Mouse (Mus musculus): Measurements from ENCODE around the gene Vmn2r82. TPM values are rescaled to one million over a fixed set of nuclear protein-coding genes. Genes with fewer than 3 reads are reported as not detected.

The Vmn2r82 gene
- polyA plus RNA-seq, 1 experiment from 2014 or later, result not detected

Other genes with a start within 250 kb of the Vmn2r82 start
- not detected in 2 replicates for gene Vmn2r80, start 207.8 kb upstream of the Vmn2r82 start, polyA plus RNA-seq (2015; fragmentation: Nextera tagmentation; extraction: Ambion mirVana)
- not detected in 2 replicates for gene Vmn2r81, start 108.8 kb upstream of the Vmn2r82 start, polyA plus RNA-seq (2015; fragmentation: Nextera tagmentation; extraction: Ambion mirVana)
- not detected in 2 replicates for gene Vmn2r83, start 112.2 kb downstream of the Vmn2r82 start, polyA plus RNA-seq (2015; fragmentation: Nextera tagmentation; extraction: Ambion mirVana)
- gene Plpp2, start 177.3 kb downstream of the Vmn2r82 start, polyA plus RNA-seq (2015; fragmentation: Nextera tagmentation; extraction: Ambion mirVana), result 69.9 and 88.4 TPM in 2 replicates
- 40.7 and 46.8 TPM in 2 replicates for gene Mier2, start 198.7 kb downstream of the Vmn2r82 start, polyA plus RNA-seq (2015; fragmentation: Nextera tagmentation; extraction: Ambion mirVana)
- not detected in 2 replicates for gene Theg, start 230.8 kb downstream of the Vmn2r82 start, polyA plus RNA-seq (2015; fragmentation: Nextera tagmentation; extraction: Ambion mirVana)

Data from stomach, embryonic 16.5 days (tissue).